11 mouse cellular contexts compared by ENCODE assay signal in the genomic region with DNA sequence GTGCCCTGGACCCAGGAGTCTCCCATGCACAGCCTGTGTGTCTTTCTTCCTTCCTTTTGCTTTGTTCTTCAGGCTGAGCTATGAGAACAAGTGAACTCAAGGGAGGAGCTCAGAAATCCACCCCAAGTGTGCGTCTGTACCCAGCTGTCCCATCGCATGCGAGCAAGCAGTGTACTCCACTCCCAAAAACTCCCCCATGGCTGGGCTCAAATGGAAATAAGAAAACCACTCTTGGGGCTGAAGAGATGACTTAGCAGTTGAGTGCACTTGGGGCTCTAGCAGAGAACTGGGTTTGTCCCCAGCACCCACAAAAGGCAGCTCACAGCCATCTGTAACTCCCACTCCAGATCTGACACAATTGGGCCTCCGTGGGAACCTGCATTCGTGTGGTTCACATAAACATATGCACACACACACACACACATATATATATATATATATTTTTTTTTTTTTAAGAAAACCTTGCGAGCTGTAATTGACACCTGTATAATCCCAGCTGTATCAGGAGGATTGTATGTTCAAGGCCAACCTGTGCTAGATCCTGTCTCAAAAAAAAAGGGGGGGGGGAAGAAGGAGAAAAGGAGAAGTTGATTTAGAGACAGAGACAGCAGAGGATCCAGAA. TPM values are rescaled to one million over a fixed set of nuclear protein-coding genes. Genes with fewer than 3 reads are reported as not detected.
DNase-seq lines count a peak whose midpoint lies in the region; ATAC-seq and TF ChIP-seq lines count a peak whose summit lies in the region.
"Had no signal": no experiment of that assay in that cellular context is flagged by ENCODE, and none has a peak within 500 bp of the region (broad histone marks: within the 10 kb centered on the region; RNA-seq: fewer than 3 reads in every experiment).

No protein-coding gene starts in this region.

- TF ChIP-seq EP300 in liver, postnatal 0 days (IDR thresholded peaks at IDR 0.05; ENCODE audit: low read depth), result no peak

- no peak for ATAC-seq in forebrain, embryonic 12.5 days (ENCODE audit: low FRiP score)
- no peak for ATAC-seq in forebrain, embryonic 11.5 days (replicated peaks; ENCODE audit: low FRiP score)
- no peak for ATAC-seq in liver, postnatal 0 days
- no peak for ATAC-seq in liver, embryonic 11.5 days (replicated peaks; ENCODE audit: low FRiP score)
- no peak for ATAC-seq in intestine, embryonic 16.5 days
- ATAC-seq: forebrain, embryonic 15.5 days had no signal

- peaks cover 14% of the 10 kb centered on the region for H3K27me3 ChIP-seq in forebrain, embryonic 12.5 days
- no peaks in the 10 kb centered on the region for H3K27me3 ChIP-seq in forebrain, embryonic 11.5 days (ENCODE audit: control insufficient read depth, insufficient read depth, low read length)
- no peaks in the 10 kb centered on the region for H3K27me3 ChIP-seq in liver, postnatal 0 days (ENCODE audit: insufficient read depth, low read length)
- no peaks in the 10 kb centered on the region; the same call in none of the 2 replicates for H3K27me3 ChIP-seq in liver, embryonic 11.5 days (replicated peaks; ENCODE audit: control insufficient read depth, insufficient read depth, low read length)
- no peaks in the 10 kb centered on the region for H3K27me3 ChIP-seq in intestine, embryonic 16.5 days (replicated peaks; ENCODE audit: control insufficient read depth, insufficient read depth, low read length)
- H3K27me3 ChIP-seq: forebrain, embryonic 15.5 days had no signal

- no peak overlapping the region for H3K9ac ChIP-seq in forebrain, embryonic 12.5 days
- H3K9ac ChIP-seq in forebrain, embryonic 11.5 days (ENCODE audit: low read length), result no peak overlapping the region
- H3K9ac ChIP-seq in liver, postnatal 0 days (replicated peaks), result no peak overlapping the region
- H3K9ac ChIP-seq in liver, embryonic 11.5 days (ENCODE audit: low read depth, low read length), result no peak overlapping the region
- no peak overlapping the region for H3K9ac ChIP-seq in intestine, embryonic 16.5 days (ENCODE audit: low read depth, low read length)
- H3K9ac ChIP-seq: forebrain, embryonic 15.5 days had no signal

- TF ChIP-seq CTCF in liver, postnatal 0 days (IDR thresholded peaks at IDR 0.05; ENCODE audit: low read depth), result no peak

- no peak for DNase-seq in forebrain, embryonic 11.5 days (ENCODE audit: low spot score)
- DNase-seq in liver, postnatal 0 days, result no peak
- no peak for DNase-seq in liver, embryonic 11.5 days (ENCODE audit: low spot score)
- peak; percentile 52 for DNase-seq in CD4-positive, CD25-positive, alpha-beta regulatory T cell, adult 2 months (ENCODE audit: low read depth, low spot score)
- no peak for DNase-seq in cerebellum, postnatal 10 days
- no peak for DNase-seq in adrenal gland, postnatal 4 days (ENCODE audit: low spot score in 2 of 2)
- DNase-seq: cerebellum, adult 18-20 months; heart, postnatal 36 days had no signal

- no peaks in the 10 kb centered on the region for H3K36me3 ChIP-seq in forebrain, embryonic 12.5 days (replicated peaks)
- H3K36me3 ChIP-seq in forebrain, embryonic 11.5 days (ENCODE audit: control insufficient read depth, insufficient read depth, low read length), result no peaks in the 10 kb centered on the region
- no peaks in the 10 kb centered on the region for H3K36me3 ChIP-seq in liver, postnatal 0 days (replicated peaks; ENCODE audit: insufficient read depth, low read length)
- H3K36me3 ChIP-seq in liver, embryonic 11.5 days (ENCODE audit: control insufficient read depth, insufficient read depth, low read length), result no peaks in the 10 kb centered on the region
- no peaks in the 10 kb centered on the region for H3K36me3 ChIP-seq in intestine, embryonic 16.5 days (ENCODE audit: control insufficient read depth, insufficient read depth, low read length)
- H3K36me3 ChIP-seq: forebrain, embryonic 15.5 days had no signal

- no peak overlapping the region for H3K4me2 ChIP-seq in forebrain, embryonic 12.5 days
- no peak overlapping the region for H3K4me2 ChIP-seq in forebrain, embryonic 11.5 days (ENCODE audit: low read depth, low read length, severe bottlenecking)
- no peak overlapping the region for H3K4me2 ChIP-seq in liver, postnatal 0 days (ENCODE audit: low read depth, low read length)
- H3K4me2 ChIP-seq in liver, embryonic 11.5 days, result no peak overlapping the region
- no peak overlapping the region for H3K4me2 ChIP-seq in intestine, embryonic 16.5 days (ENCODE audit: low read depth, low read length)
- H3K4me2 ChIP-seq: forebrain, embryonic 15.5 days had no signal

- 0 out of 2 replicates have a peak overlapping the region, but pooled peaks have one; percentile 42 for H3K27ac ChIP-seq in forebrain, embryonic 12.5 days
- H3K27ac ChIP-seq in forebrain, embryonic 11.5 days (ENCODE audit: low read depth, low read length), result no peak overlapping the region
- 0 out of 2 replicates have a peak overlapping the region, but pooled peaks have one; percentile 6 for H3K27ac ChIP-seq in liver, postnatal 0 days (ENCODE audit: low read depth)
- no peak overlapping the region for H3K27ac ChIP-seq in liver, embryonic 11.5 days (ENCODE audit: low read depth, low read length)
- peak overlapping the region; percentile 9; the same call in 1 of the 2 replicates for H3K27ac ChIP-seq in intestine, embryonic 16.5 days (ENCODE audit: low read length)
- H3K27ac ChIP-seq: forebrain, embryonic 15.5 days had no signal

- no peaks in the 10 kb centered on the region for H3K9me3 ChIP-seq in forebrain, embryonic 12.5 days
- no peaks in the 10 kb centered on the region for H3K9me3 ChIP-seq in forebrain, embryonic 11.5 days (ENCODE audit: control insufficient read depth, low read length)
- no peaks in the 10 kb centered on the region for H3K9me3 ChIP-seq in liver, postnatal 0 days (ENCODE audit: low read length)
- H3K9me3 ChIP-seq in liver, embryonic 11.5 days (ENCODE audit: control insufficient read depth, low read length), result no peaks in the 10 kb centered on the region
- H3K9me3 ChIP-seq in intestine, embryonic 16.5 days (ENCODE audit: control insufficient read depth, low read length), result no peaks in the 10 kb centered on the region
- H3K9me3 ChIP-seq: forebrain, embryonic 15.5 days had no signal

- WGBS in forebrain, embryonic 12.5 days, result 87% methylated on average over 6 of the region's 6 CpGs
- 84% methylated on average over 6 of the region's 6 CpGs for whole genome bisulfite sequencing in forebrain, embryonic 11.5 days
- WGBS in liver, postnatal 0 days (ENCODE audit: insufficient replicate concordance), result 77% methylated on average over 6 of the region's 6 CpGs
- 73% methylated on average over 6 of the region's 6 CpGs for WGBS in liver, embryonic 11.5 days
- WGBS in intestine, embryonic 16.5 days, result 75% methylated on average over 6 of the region's 6 CpGs

- H3K4me3 ChIP-seq in forebrain, embryonic 12.5 days (replicated peaks), result no peak overlapping the region
- H3K4me3 ChIP-seq in forebrain, embryonic 11.5 days (ENCODE audit: low read depth, low read length), result no peak overlapping the region
- no peak overlapping the region for H3K4me3 ChIP-seq in liver, postnatal 0 days (ENCODE audit: low read depth, low read length)
- H3K4me3 ChIP-seq in liver, embryonic 11.5 days (ENCODE audit: low read depth, low read length), result no peak overlapping the region
- no peak overlapping the region for H3K4me3 ChIP-seq in intestine, embryonic 16.5 days (ENCODE audit: low read length)
- H3K4me3 ChIP-seq: forebrain, embryonic 15.5 days had no signal

- H3K4me1 ChIP-seq in forebrain, embryonic 12.5 days, result peaks cover 8% of the 10 kb centered on the region; the same call in 1 of the 2 replicates
- H3K4me1 ChIP-seq in forebrain, embryonic 11.5 days (replicated peaks; ENCODE audit: control insufficient read depth, insufficient read depth, low read length), result no peaks in the 10 kb centered on the region; the same call in 1 of the 2 replicates
- peaks cover 8% of the 10 kb centered on the region; the same call in 1 of the 2 replicates for H3K4me1 ChIP-seq in liver, postnatal 0 days (ENCODE audit: insufficient read depth)
- H3K4me1 ChIP-seq in liver, embryonic 11.5 days (replicated peaks; ENCODE audit: control insufficient read depth, insufficient read depth, low read length), result peaks cover 3% of the 10 kb centered on the region; the same call in 1 of the 2 replicates
- peaks cover 18% of the 10 kb centered on the region for H3K4me1 ChIP-seq in intestine, embryonic 16.5 days (ENCODE audit: control insufficient read depth, insufficient read depth, low read length)
- H3K4me1 ChIP-seq: forebrain, embryonic 15.5 days had no signal

RNA-seq across cellular contexts. Expression of a gene that starts 6.1 kb away (rescaled TPM):
- 23.3 and 36.8 TPM in 2 replicates for polyA plus RNA-seq in forebrain, embryonic 12.5 days (2016; fragmentation: Nextera tagmentation; extraction: Ambion mirVana)
- 25.0 and 26.1 TPM in 2 replicates for polyA plus RNA-seq in forebrain, embryonic 11.5 days (2014; fragmentation: Nextera tagmentation; extraction: Ambion mirVana)
- polyA plus RNA-seq in liver, postnatal 0 days (2015; fragmentation: Nextera tagmentation; extraction: Ambion mirVana), result 1.5 and 2.2 TPM in 2 replicates
- 5.0 and 6.8 TPM in 2 replicates for polyA plus RNA-seq in liver, embryonic 11.5 days (2014; fragmentation: Nextera tagmentation; extraction: Ambion mirVana)
- 4.4 and 5.2 TPM in 2 replicates for polyA plus RNA-seq in intestine, embryonic 16.5 days (2015; fragmentation: Nextera tagmentation; extraction: Ambion mirVana)
- total RNA-seq in adrenal gland, postnatal 4 days (2021), result 10 to 100 TPM; 20.0 to 22.0 TPM

RNA-seq across cellular contexts. Expression of a gene that starts 14.9 kb away (rescaled TPM):
- polyA plus RNA-seq in forebrain, embryonic 12.5 days (2016; fragmentation: Nextera tagmentation; extraction: Ambion mirVana), result 50.9 and 59.6 TPM in 2 replicates
- 80.2 and 83.7 TPM in 2 replicates for polyA plus RNA-seq in forebrain, embryonic 11.5 days (2014; fragmentation: Nextera tagmentation; extraction: Ambion mirVana)
- polyA plus RNA-seq in liver, postnatal 0 days (2015; fragmentation: Nextera tagmentation; extraction: Ambion mirVana), result 29.2 and 29.8 TPM in 2 replicates
- 78.6 and 80.2 TPM in 2 replicates for polyA plus RNA-seq in liver, embryonic 11.5 days (2014; fragmentation: Nextera tagmentation; extraction: Ambion mirVana)
- polyA plus RNA-seq in intestine, embryonic 16.5 days (2015; fragmentation: Nextera tagmentation; extraction: Ambion mirVana), result 47.2 and 55.0 TPM in 2 replicates
- 10 to 100 TPM; 62.1 to 63.9 TPM for total RNA-seq in adrenal gland, postnatal 4 days (2021)

RNA-seq across cellular contexts. Expression of a gene that starts 47.1 kb away (rescaled TPM):
- not detected in 2 replicates for polyA plus RNA-seq in forebrain, embryonic 12.5 days (2016; fragmentation: Nextera tagmentation; extraction: Ambion mirVana)
- not detected in 2 replicates for polyA plus RNA-seq in forebrain, embryonic 11.5 days (2014; fragmentation: Nextera tagmentation; extraction: Ambion mirVana)
- 0.06 TPM in 1 of 2 replicates, not detected in the other for polyA plus RNA-seq in liver, postnatal 0 days (2015; fragmentation: Nextera tagmentation; extraction: Ambion mirVana)
- 0.16 TPM in 1 of 2 replicates, not detected in the other for polyA plus RNA-seq in liver, embryonic 11.5 days (2014; fragmentation: Nextera tagmentation; extraction: Ambion mirVana)
- polyA plus RNA-seq in intestine, embryonic 16.5 days (2015; fragmentation: Nextera tagmentation; extraction: Ambion mirVana), result 0.39 TPM in 2 replicates
- total RNA-seq in adrenal gland, postnatal 4 days (2021), result under 1 TPM in 1 of 2 experiments, not detected in 1; 0.14 TPM
- polyA plus RNA-seq: forebrain, embryonic 15.5 days had no signal

Comparison
In these comparisons a context has a peak if more than half of its experiments do, and no peak if none do; other contexts are left out.
1. H3K27ac ChIP-seq: peak in forebrain, embryonic 12.5 days (single experiment), liver, postnatal 0 days (single experiment) and intestine, embryonic 16.5 days (single experiment); none in forebrain, embryonic 11.5 days (single experiment) and liver, embryonic 11.5 days (single experiment).